Mouse (Mus musculus): ENCODE measurements at regions not wholly inside any gene's neighbourhood (a gene's known extent, or its start where the extent isn't known, plus 50 kb on each side); places are given as distances from the start of the nearest gene placed in this dataset.

- no peak for TF ChIP-seq EP300 (IDR thresholded peaks at IDR 0.05; ENCODE audit: low read depth)
- TF ChIP-seq CTCF (IDR thresholded peaks at IDR 0.05; ENCODE audit: low read depth) = no peak
These were observed 122.9 kb upstream of the 4933436I01Rik start for GRCm38 (mm10) chrX:68043990-68044740.

Data from heart, postnatal 0 days (tissue).